Mouse (Mus musculus) myocyte (in vitro differentiated cells): ENCODE measurements around the gene Nxt2. TPM values are rescaled to one million over a fixed set of nuclear protein-coding genes. Genes with fewer than 3 reads are reported as not detected.

Source experiments
- H3K27me3 ChIP-seq: one replicate; pipeline ENCODE4 v1.6.1; 2011; ENCODE audit not compliant: control insufficient read depth, insufficient read depth, insufficient read length
- H3K36me3 ChIP-seq: one replicate; pipeline ENCODE4 v1.6.1; 2011; ENCODE audit not compliant: control insufficient read depth, insufficient read depth
- H3K4me2 ChIP-seq: one replicate; pipeline ENCODE4 v1.6.1; 2011; ENCODE audit warnings: low read depth, control low read depth
- H3K4me3 ChIP-seq: one replicate; pipeline ENCODE4 v1.5.1; 2011; ENCODE audit warnings: mild to moderate bottlenecking, control low read depth, moderate library complexity
- H3K79me2 ChIP-seq: one replicate; pipeline ENCODE4 v1.6.1; 2011; ENCODE audit not compliant: control insufficient read depth, insufficient read depth
- H3ac ChIP-seq: one replicate; pipeline ENCODE4 v1.6.1; 2011; ENCODE audit not compliant: control insufficient read depth, insufficient read length
- CEBPB ChIP-seq: IDR thresholded peaks from 2 replicates; pipeline ENCODE4 v1.6.1; 2011; ENCODE audit warnings: mild to moderate bottlenecking, moderate library complexity; ENCODE audit not compliant: poor library complexity, insufficient read depth, severe bottlenecking
- E2F4 ChIP-seq: IDR thresholded peaks from one replicate; pipeline ENCODE4 v1.6.1; 2011; ENCODE audit warnings: mild to moderate bottlenecking, control low read depth, moderate library complexity; ENCODE audit not compliant: insufficient read depth
- MAX ChIP-seq: IDR thresholded peaks from one replicate; pipeline ENCODE4 v1.6.1; 2011; ENCODE audit warnings: low read depth, mild to moderate bottlenecking, control low read depth
- MYOD1 ChIP-seq, 3 experiments: IDR thresholded peaks; one replicate each; pipeline ENCODE4 v1.6.1; 2011; ENCODE audit warnings: control low read depth in 2 of 3, low read depth in 2 of 3, mild to moderate bottlenecking in 2 of 3, moderate library complexity in 1 of 3; ENCODE audit not compliant: insufficient read length in 2 of 3, control insufficient read depth in 1 of 3
- MYOG ChIP-seq, 3 experiments: IDR thresholded peaks; one replicate each; pipeline ENCODE4 v1.6.1; 2011; ENCODE audit warnings: control low read depth in 2 of 3, low read depth in 2 of 3, mild to moderate bottlenecking in 2 of 3; ENCODE audit not compliant: insufficient read length in 2 of 3, control insufficient read depth in 1 of 3, insufficient read depth in 1 of 3
- POLR2A ChIP-seq: IDR thresholded peaks from one replicate; pipeline ENCODE4 v1.6.1; 2011; ENCODE audit warnings: low read depth, mild to moderate bottlenecking, control low read depth, moderate library complexity; ENCODE audit not compliant: insufficient read length
- POLR2AphosphoS2 ChIP-seq: IDR thresholded peaks from one replicate; pipeline ENCODE4 v1.6.1; 2011; ENCODE audit warnings: low read depth, control low read depth; ENCODE audit not compliant: insufficient read length
- REST ChIP-seq: IDR thresholded peaks from one replicate; pipeline ENCODE4 v1.6.1; 2011; ENCODE audit warnings: mild to moderate bottlenecking, control low read depth, moderate library complexity; ENCODE audit not compliant: insufficient read depth, insufficient read length
- SRF ChIP-seq: IDR thresholded peaks from one replicate; pipeline ENCODE4 v1.6.1; 2011; ENCODE audit warnings: low read depth; ENCODE audit not compliant: control insufficient read depth, insufficient read length
- TCF12 ChIP-seq: IDR thresholded peaks from one replicate; pipeline ENCODE4 v1.6.1; 2011; ENCODE audit warnings: mild to moderate bottlenecking, control low read depth; ENCODE audit not compliant: poor library complexity, insufficient read depth, severe bottlenecking
- TCF3 ChIP-seq: IDR thresholded peaks from one replicate; pipeline ENCODE4 v1.6.1; 2011; ENCODE audit warnings: low read depth, control low read depth; ENCODE audit not compliant: insufficient read length
- USF1 ChIP-seq: IDR thresholded peaks from one replicate; pipeline ENCODE4 v1.6.1; 2011; ENCODE audit warnings: low read depth, mild to moderate bottlenecking, control low read depth, moderate library complexity
- polyA plus RNA-seq: library from polyadenylated mRNA; unstranded; fragments of >200 nt; fragmentation: generic; extraction: Trizol; gene quantifications from one replicate; pipeline ENCODE4 v1.2.1, GENCODE M21; 2012; ENCODE audit warnings: missing spikeins

Nxt2 gene
- polyA plus RNA-seq, 1 experiment, result 2.3 TPM

GRCm38 (mm10) chrX:142245682-142246327 lies 19.2 kb downstream of the Nxt2 start:
- Histone ChIP-seq H3K79me2 (no peaks in the 10 kb centered on the region), H3ac (no peak overlapping the region)
- no peak for TF ChIP-seq SRF
- TF ChIP-seq MYOD1 (IDR thresholded peaks at IDR 0.05; ENCODE audit: control insufficient read depth in 1 of 3, insufficient read length in 2 of 3, low read depth in 2 of 3), result no peak
- TF ChIP-seq POLR2AphosphoS2, result no peak
- no peak for TF ChIP-seq USF1
- no peak for TF ChIP-seq MAX
- no peak for TF ChIP-seq CEBPB
- no peak for TF ChIP-seq TCF12
- TF ChIP-seq MYOG (IDR thresholded peaks at IDR 0.05; ENCODE audit: control insufficient read depth in 1 of 3, insufficient read depth in 1 of 3, insufficient read length in 2 of 3, low read depth in 2 of 3), result no peak
- no peak for TF ChIP-seq REST
- TF ChIP-seq TCF3, result no peak
- TF ChIP-seq POLR2A, result no peak
- TF ChIP-seq E2F4, result no peak

GRCm38 (mm10) chrX:142250008-142250736 lies 23.6 kb downstream of the Nxt2 start:
- H3K4me2 ChIP-seq, result no peak overlapping the region
- TF ChIP-seq TCF3 (no peak), CEBPB (no peak), POLR2AphosphoS2 (no peak), MYOG (IDR thresholded peaks at IDR 0.05; ENCODE audit: control insufficient read depth in 1 of 3, insufficient read depth in 1 of 3, insufficient read length in 2 of 3, low read depth in 2 of 3) (no peak)
- H3ac ChIP-seq, result no peak overlapping the region
- H3K36me3 ChIP-seq, result no peaks in the 10 kb centered on the region
- no peak overlapping the region for H3K4me3 ChIP-seq
- H3K79me2 ChIP-seq, result no peaks in the 10 kb centered on the region
- no peaks in the 10 kb centered on the region for H3K27me3 ChIP-seq

More at GRCm38 (mm10) chrX:142245682-142246327, 19.2 kb downstream of the Nxt2 start:
- H3K36me3 ChIP-seq, result no peaks in the 10 kb centered on the region
- H3K27me3 ChIP-seq, result no peaks in the 10 kb centered on the region
- no peak overlapping the region for H3K4me3 ChIP-seq
- no peak overlapping the region for H3K4me2 ChIP-seq

GRCm38 (mm10) chrX:142276031-142276430 lies 49.5 kb downstream of the Nxt2 start:
- TF ChIP-seq POLR2AphosphoS2 (no peak), USF1 (no peak), MYOD1 (IDR thresholded peaks at IDR 0.05; ENCODE audit: control insufficient read depth in 1 of 3, insufficient read length in 2 of 3, low read depth in 2 of 3) (no peak), MAX (no peak), TCF3 (no peak), E2F4 (no peak), SRF (no peak), POLR2A (no peak), MYOG (IDR thresholded peaks at IDR 0.05; ENCODE audit: control insufficient read depth in 1 of 3, insufficient read depth in 1 of 3, insufficient read length in 2 of 3, low read depth in 2 of 3) (no peak), REST (no peak), TCF12 (no peak), CEBPB (no peak)
- H3ac ChIP-seq, result no peak overlapping the region
- no peaks in the 10 kb centered on the region for H3K79me2 ChIP-seq
- no peaks in the 10 kb centered on the region for H3K36me3 ChIP-seq
- no peak overlapping the region for H3K4me3 ChIP-seq
- no peak overlapping the region for H3K4me2 ChIP-seq
- no peaks in the 10 kb centered on the region for H3K27me3 ChIP-seq

- H3K36me3 ChIP-seq, result no peaks in the 10 kb centered on the region
- no peaks in the 10 kb centered on the region for H3K79me2 ChIP-seq
- H3ac ChIP-seq, result no peak overlapping the region
- TF ChIP-seq TCF12 (no peak), E2F4 (no peak), SRF (no peak), POLR2AphosphoS2 (no peak), POLR2A (no peak), MYOD1 (IDR thresholded peaks at IDR 0.05; ENCODE audit: control insufficient read depth in 1 of 3, insufficient read length in 2 of 3, low read depth in 2 of 3) (no peak), CEBPB (no peak), USF1 (no peak), MAX (no peak), TCF3 (no peak), MYOG (IDR thresholded peaks at IDR 0.05; ENCODE audit: control insufficient read depth in 1 of 3, insufficient read depth in 1 of 3, insufficient read length in 2 of 3, low read depth in 2 of 3) (no peak), REST (no peak)
- no peak overlapping the region for H3K4me2 ChIP-seq
- H3K27me3 ChIP-seq, result no peaks in the 10 kb centered on the region
- H3K4me3 ChIP-seq, result no peak overlapping the region
Measured at GRCm38 (mm10) chrX:142276573-142276972, 50.0 kb downstream of the Nxt2 start.

GRCm38 (mm10) chrX:142285905-142286304 lies 59.3 kb downstream of the Nxt2 start:
- Histone ChIP-seq H3ac (no peak overlapping the region), H3K4me3 (no peak overlapping the region), H3K4me2 (no peak overlapping the region), H3K27me3 (no peaks in the 10 kb centered on the region), H3K79me2 (no peaks in the 10 kb centered on the region), H3K36me3 (no peaks in the 10 kb centered on the region)
- no peak for TF ChIP-seq CEBPB
- TF ChIP-seq SRF, result no peak

Other genes starting within 250 kb of the Nxt2 start
- not detected for gene Gucy2f, start 29.8 kb upstream of the Nxt2 start, polyA plus RNA-seq
- 0.02 TPM for gene Kcne1l, start 79.5 kb downstream of the Nxt2 start, polyA plus RNA-seq
- 30.5 TPM for gene Acsl4, start 163.8 kb downstream of the Nxt2 start, polyA plus RNA-seq